Mouse (Mus musculus): ENCODE measurements at regions not wholly inside any gene's neighbourhood (a gene's known extent, or its start where the extent isn't known, plus 50 kb on each side); places are given as distances from the start of the nearest gene placed in this dataset.

GRCm38 (mm10) chr2:74099671-74100372, 188.7 kb upstream of the Atp5g3 start:
- DNase-seq = no peak

GRCm38 (mm10) chr2:74096809-74097208, 185.7 kb upstream of the Atp5g3 start:
- DNase-seq = no peak

- DNase-seq = no peak
Observed at GRCm38 (mm10) chr2:74093494-74093893, 182.4 kb upstream of the Atp5g3 start.

- DNase-seq = no peak
Observed at GRCm38 (mm10) chr2:74087375-74087774, 176.2 kb upstream of the Atp5g3 start.

- DNase-seq = no peak
Observed at GRCm38 (mm10) chr2:74084971-74085370, 173.8 kb upstream of the Atp5g3 start.

GRCm38 (mm10) chr2:74076774-74077173, 165.6 kb upstream of the Atp5g3 start:
- no peak for DNase-seq

- no peak for DNase-seq
Observed at GRCm38 (mm10) chr2:74075566-74075965, 164.4 kb upstream of the Atp5g3 start.

GRCm38 (mm10) chr2:74073396-74073795, 162.3 kb upstream of the Atp5g3 start:
- no peak for DNase-seq

- peak; percentile 37 for DNase-seq
Observed at GRCm38 (mm10) chr2:74066652-74067051, 155.5 kb upstream of the Atp5g3 start.

- no peak for DNase-seq
Observed at GRCm38 (mm10) chr2:74064369-74064768, 153.2 kb upstream of the Atp5g3 start.

GRCm38 (mm10) chr2:74063777-74064176, 152.7 kb upstream of the Atp5g3 start:
- DNase-seq = peak; percentile 6

- DNase-seq = no peak
Observed at GRCm38 (mm10) chr2:74063302-74063701, 152.2 kb upstream of the Atp5g3 start.

GRCm38 (mm10) chr2:74042430-74042829, 131.3 kb upstream of the Atp5g3 start:
- DNase-seq = no peak

- DNase-seq = no peak
Observed at GRCm38 (mm10) chr2:74039580-74039979, 128.5 kb upstream of the Atp5g3 start.

GRCm38 (mm10) chr2:74036043-74036442, 124.9 kb upstream of the Atp5g3 start:
- no peak for DNase-seq

- DNase-seq = no peak
Observed at GRCm38 (mm10) chr2:74032177-74033021, 121.3 kb upstream of the Atp5g3 start.

GRCm38 (mm10) chr2:74029938-74030337, 118.8 kb upstream of the Atp5g3 start:
- no peak for DNase-seq

GRCm38 (mm10) chr2:74027404-74028104, 116.4 kb upstream of the Atp5g3 start:
- DNase-seq = peak; percentile 12

- DNase-seq = no peak
Observed at GRCm38 (mm10) chr2:74015146-74015545, 104.0 kb upstream of the Atp5g3 start.

GRCm38 (mm10) chr2:74014201-74014600, 103.1 kb upstream of the Atp5g3 start:
- DNase-seq = no peak

- no peak for DNase-seq
Observed at GRCm38 (mm10) chr2:73998531-73998930, 87.4 kb upstream of the Atp5g3 start.

- DNase-seq = no peak
Observed at GRCm38 (mm10) chr2:73996986-73997385, 85.9 kb upstream of the Atp5g3 start.

GRCm38 (mm10) chr2:73991818-73992217, 80.7 kb upstream of the Atp5g3 start:
- DNase-seq = no peak

Data from adrenal gland, postnatal 25 days (tissue).